Mouse (Mus musculus): ENCODE measurements around the gene Bud23. TPM values are rescaled to one million over a fixed set of nuclear protein-coding genes. Genes with fewer than 3 reads are reported as not detected.

Gene Bud23
- polyA plus RNA-seq, 1 experiment, result 71.1 TPM

DNA sequence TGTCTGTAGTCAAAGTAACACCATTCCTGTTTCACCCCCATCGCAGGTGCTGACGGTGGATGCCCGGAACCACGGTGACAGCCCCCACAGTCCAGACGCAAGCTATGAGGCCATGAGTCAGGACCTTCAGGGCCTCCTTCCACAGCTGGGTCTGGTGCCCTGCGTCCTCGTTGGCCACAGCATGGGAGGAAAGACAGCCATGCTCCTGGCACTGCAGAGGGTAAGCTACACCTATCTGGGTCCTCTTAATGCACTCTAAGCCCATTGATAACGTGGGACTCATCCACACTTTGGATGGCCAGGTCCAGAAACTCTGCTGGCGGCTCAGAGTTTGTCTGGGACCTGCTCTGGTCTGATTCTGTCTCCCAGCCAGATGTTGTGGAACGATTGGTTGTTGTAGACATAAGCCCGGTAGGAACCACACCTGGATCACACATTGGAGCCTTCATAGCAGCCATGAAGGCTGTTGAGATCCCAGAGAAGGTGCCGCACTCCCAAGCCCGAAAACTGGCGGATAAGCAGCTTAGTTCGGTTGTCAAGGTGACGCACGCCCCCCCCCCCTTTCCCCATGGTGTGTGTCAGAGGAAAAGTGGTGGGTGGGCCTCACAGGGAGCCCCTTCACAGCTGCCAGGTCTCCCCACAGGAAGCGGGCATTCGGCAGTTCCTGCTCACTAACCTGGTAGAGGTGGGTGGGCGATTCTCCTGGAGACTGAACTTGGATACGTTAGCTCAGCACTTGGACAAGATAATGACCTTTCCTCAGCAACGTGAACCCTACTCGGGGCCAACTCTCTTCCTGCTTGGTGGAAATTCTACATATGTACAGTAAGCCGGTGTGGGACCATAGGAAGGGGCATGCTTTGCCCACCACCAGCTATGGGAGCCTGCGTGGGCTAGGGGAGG is 53.7 kb downstream of the Bud23 start:
- H3K9me3 ChIP-seq (replicated peaks; ENCODE audit: control insufficient read depth, insufficient read depth, low read length, poor library complexity, severe bottlenecking), result no peaks in the 10 kb centered on the region
- H3K9ac ChIP-seq (ENCODE audit: low read depth, poor library complexity, severe bottlenecking), result peak overlapping the region; percentile 65
- 0 out of 2 replicates have a peak, but pooled peaks cover 2% of the 10 kb centered on the region for H3K36me3 ChIP-seq (ENCODE audit: control insufficient read depth, insufficient read depth, low read length, poor library complexity, severe bottlenecking)
- TF ChIP-seq CTCF (IDR thresholded peaks at IDR 0.05; ENCODE audit: low read depth, low read length) (no peak), EP300 (IDR thresholded peaks at IDR 0.05; ENCODE audit: insufficient read depth, low read depth, low read length) (no peak), POLR2A (IDR thresholded peaks at IDR 0.05; ENCODE audit: insufficient read depth, low read length) (no peak)
- H3K27ac ChIP-seq (ENCODE audit: insufficient read depth, low read length), result peak overlapping the region; percentile 93
- peak overlapping the region; percentile 84 for H3K4me3 ChIP-seq (ENCODE audit: low read depth, low read length)
- no peaks in the 10 kb centered on the region for H3K27me3 ChIP-seq (ENCODE audit: control insufficient read depth, insufficient read depth, low read length, poor library complexity, severe bottlenecking)
- H3K4me1 ChIP-seq (ENCODE audit: control insufficient read depth, insufficient read depth, low read length), result peaks cover 6% of the 10 kb centered on the region

DNA sequence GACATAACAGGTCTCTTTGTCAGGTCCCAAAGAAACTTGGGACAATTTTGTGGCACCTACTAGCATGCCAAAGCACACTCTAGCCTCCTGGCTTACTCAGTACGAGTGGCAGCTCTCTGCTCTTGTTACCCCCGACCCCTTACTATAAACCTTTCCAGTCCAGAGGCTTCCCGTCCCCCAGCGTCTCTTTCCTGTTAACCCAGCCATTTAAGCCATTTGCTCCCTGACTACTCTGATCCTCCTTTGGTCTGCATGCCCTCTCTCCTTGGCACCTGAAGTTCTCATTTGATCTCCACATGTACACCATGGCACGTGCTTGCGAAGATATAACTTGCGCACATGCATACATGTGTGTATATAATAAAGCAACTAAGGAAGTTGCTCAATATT is 54.4 kb downstream of the Bud23 start:
- TF ChIP-seq EP300 (IDR thresholded peaks at IDR 0.05; ENCODE audit: insufficient read depth, low read depth, low read length), result no peak
- TF ChIP-seq POLR2A (IDR thresholded peaks at IDR 0.05; ENCODE audit: insufficient read depth, low read length), result no peak
- no peak for TF ChIP-seq CTCF (IDR thresholded peaks at IDR 0.05; ENCODE audit: low read depth, low read length)
- peak overlapping the region; percentile 84 for H3K4me3 ChIP-seq (ENCODE audit: low read depth, low read length)
- H3K27ac ChIP-seq (ENCODE audit: insufficient read depth, low read length), result peak overlapping the region; percentile 4; the same call in 1 of the 2 replicates
- H3K9ac ChIP-seq (ENCODE audit: low read depth, poor library complexity, severe bottlenecking), result peak overlapping the region; percentile 70
- peaks cover 6% of the 10 kb centered on the region for H3K4me1 ChIP-seq (ENCODE audit: control insufficient read depth, insufficient read depth, low read length)
- H3K9me3 ChIP-seq (replicated peaks; ENCODE audit: control insufficient read depth, insufficient read depth, low read length, poor library complexity, severe bottlenecking), result no peaks in the 10 kb centered on the region
- H3K27me3 ChIP-seq (ENCODE audit: control insufficient read depth, insufficient read depth, low read length, poor library complexity, severe bottlenecking), result no peaks in the 10 kb centered on the region
- 0 out of 2 replicates have a peak, but pooled peaks cover 2% of the 10 kb centered on the region for H3K36me3 ChIP-seq (ENCODE audit: control insufficient read depth, insufficient read depth, low read length, poor library complexity, severe bottlenecking)

DNA sequence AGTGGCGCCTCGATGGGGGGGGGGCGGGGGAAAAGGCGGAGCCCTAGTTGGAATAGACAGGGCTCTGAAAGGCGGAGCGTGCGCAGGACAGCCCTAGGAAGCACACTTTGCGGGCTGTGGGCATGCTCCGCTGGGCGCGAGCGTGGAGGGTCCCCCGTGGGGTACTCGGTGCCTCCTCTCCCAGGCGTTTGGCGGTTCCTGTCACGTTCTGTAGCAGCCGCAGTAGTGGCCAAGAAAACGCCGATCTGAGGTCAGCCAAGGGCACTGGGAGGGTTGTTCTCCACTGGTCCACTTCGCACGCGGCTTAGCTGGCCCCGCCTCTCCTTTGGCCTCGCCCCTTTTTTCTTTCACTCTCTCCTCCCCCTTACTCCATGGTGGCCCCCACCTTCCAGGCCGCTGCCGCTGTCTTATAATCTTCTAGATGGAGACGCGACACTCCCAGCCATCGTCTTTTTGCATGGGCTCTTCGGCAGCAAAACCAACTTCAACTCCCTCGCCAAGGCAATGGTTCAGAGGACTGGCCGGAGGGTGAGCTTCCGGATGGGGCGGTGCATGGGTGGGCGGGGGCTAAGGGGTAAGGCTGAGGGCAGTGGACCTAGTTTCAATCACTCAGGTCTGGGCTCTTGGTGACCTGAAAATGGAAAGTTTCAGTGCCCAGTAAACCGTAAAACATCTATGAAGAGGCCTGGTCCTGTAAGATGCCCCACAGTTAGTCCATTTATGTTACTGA is 55.0 kb downstream of the Bud23 start:
- TF ChIP-seq EP300 (IDR thresholded peaks at IDR 0.05; ENCODE audit: insufficient read depth, low read depth, low read length), result no peak
- peak; percentile 35 for TF ChIP-seq POLR2A (IDR thresholded peaks at IDR 0.05; ENCODE audit: insufficient read depth, low read length)
- TF ChIP-seq CTCF (IDR thresholded peaks at IDR 0.05; ENCODE audit: low read depth, low read length), result no peak
- 0 out of 2 replicates have a peak, but pooled peaks cover 2% of the 10 kb centered on the region for H3K36me3 ChIP-seq (ENCODE audit: control insufficient read depth, insufficient read depth, low read length, poor library complexity, severe bottlenecking)
- H3K9ac ChIP-seq (ENCODE audit: low read depth, poor library complexity, severe bottlenecking), result peak overlapping the region; percentile 70
- peaks cover 6% of the 10 kb centered on the region for H3K4me1 ChIP-seq (ENCODE audit: control insufficient read depth, insufficient read depth, low read length)
- H3K27ac ChIP-seq (ENCODE audit: insufficient read depth, low read length), result peak overlapping the region; percentile 88
- peak overlapping the region; percentile 84 for H3K4me3 ChIP-seq (ENCODE audit: low read depth, low read length)
- H3K27me3 ChIP-seq (ENCODE audit: control insufficient read depth, insufficient read depth, low read length, poor library complexity, severe bottlenecking), result no peaks in the 10 kb centered on the region
- no peaks in the 10 kb centered on the region for H3K9me3 ChIP-seq (replicated peaks; ENCODE audit: control insufficient read depth, insufficient read depth, low read length, poor library complexity, severe bottlenecking)

DNA sequence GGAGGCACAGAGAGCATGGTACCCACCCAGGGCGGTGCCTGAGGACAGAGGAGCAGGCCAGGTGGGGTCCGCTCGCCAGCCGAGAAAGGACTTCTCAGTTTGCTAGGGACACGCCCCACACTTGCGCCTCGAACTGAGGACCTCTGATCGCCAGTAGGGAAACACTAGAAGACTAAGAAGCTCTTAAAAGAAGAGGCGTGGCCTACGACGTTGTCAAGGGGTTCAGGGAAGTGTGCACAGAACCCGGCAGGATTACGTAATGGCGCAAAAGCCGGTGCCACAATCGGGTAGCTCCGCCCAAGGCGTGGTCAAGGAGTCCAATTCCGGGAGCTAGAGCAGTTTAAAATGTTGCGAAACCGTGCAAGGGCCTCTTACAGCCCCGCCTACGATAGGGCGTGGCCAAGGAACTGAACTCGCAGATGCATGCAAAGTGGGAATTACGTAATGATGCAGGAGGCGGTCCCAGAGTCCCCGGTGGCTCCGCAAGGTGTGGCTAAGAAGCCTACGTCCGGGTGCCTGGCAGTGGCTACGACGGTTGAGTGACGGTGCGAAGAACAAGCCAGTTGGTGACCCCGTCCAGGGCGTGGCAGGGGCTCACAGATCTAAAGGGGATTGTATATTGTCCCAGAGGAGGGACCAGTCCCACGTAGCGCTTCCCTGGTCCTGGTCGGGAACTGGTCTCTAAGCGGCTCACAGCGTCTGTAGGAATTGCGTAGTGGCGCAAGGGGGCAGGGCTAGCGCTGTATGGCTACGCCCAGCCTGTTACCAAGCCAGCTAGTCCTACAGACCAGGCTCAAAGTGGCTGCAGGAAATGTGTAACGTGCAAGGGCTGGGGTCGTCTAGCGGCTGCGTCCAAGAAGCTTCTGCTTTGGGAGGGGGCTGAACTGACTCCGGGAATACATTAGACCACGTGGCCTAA is 55.8 kb downstream of the Bud23 start, which contains the start of gene Abhd11:
TSS of gene Abhd11 (plus strand) at position 482 of the 919 bp plus-strand sequence.
- TF ChIP-seq CTCF (IDR thresholded peaks at IDR 0.05; ENCODE audit: low read depth, low read length) (no peak), POLR2A (IDR thresholded peaks at IDR 0.05; ENCODE audit: insufficient read depth, low read length) (peak; percentile 90), EP300 (IDR thresholded peaks at IDR 0.05; ENCODE audit: insufficient read depth, low read depth, low read length) (0 out of 2 replicates have a peak, but pooled peaks have one; percentile 24)
- Histone ChIP-seq H3K9me3 (replicated peaks; ENCODE audit: control insufficient read depth, insufficient read depth, low read length, poor library complexity, severe bottlenecking) (no peaks in the 10 kb centered on the region), H3K36me3 (ENCODE audit: control insufficient read depth, insufficient read depth, low read length, poor library complexity, severe bottlenecking) (0 out of 2 replicates have a peak, but pooled peaks cover 2% of the 10 kb centered on the region), H3K27ac (ENCODE audit: insufficient read depth, low read length) (peak within 1 kb of the TSS; percentile 96), H3K27me3 (ENCODE audit: control insufficient read depth, insufficient read depth, low read length, poor library complexity, severe bottlenecking) (no peaks in the 10 kb centered on the region), H3K4me3 (ENCODE audit: low read depth, low read length) (peak within 1 kb of the TSS; percentile 84), H3K9ac (ENCODE audit: low read depth, poor library complexity, severe bottlenecking) (peak within 1 kb of the TSS; percentile 77), H3K4me1 (ENCODE audit: control insufficient read depth, insufficient read depth, low read length) (peaks cover 6% of the 10 kb centered on the region)
